Comparison of ENCODE assay signal across 8 mouse cellular contexts in genomic region chr17:8592427-8593277, GRCm38 (mm10). TPM values are rescaled to one million over a fixed set of nuclear protein-coding genes. Genes with fewer than 3 reads are reported as not detected.
DNase-seq lines count a peak whose midpoint lies in the region; ATAC-seq and TF ChIP-seq lines count a peak whose summit lies in the region.

No protein-coding gene starts in this region.

- intact Hi-C loops in heart, postnatal 36 days (cut with DNase I), result loop anchor here (1.0 to 5.0 kb wide), 3 partner anchors 65 to 129 kb away; partner anchors contain the start of gene Pde10a

- peaks cover 4% of the 10 kb centered on the region for H3K4me1 ChIP-seq in forebrain, embryonic 16.5 days (replicated peaks; ENCODE audit: control insufficient read depth, insufficient read depth, low read length)
- peaks cover 5% of the 10 kb centered on the region for H3K4me1 ChIP-seq in olfactory bulb, adult 2 months (ENCODE audit: control insufficient read depth, insufficient read depth, low read length)
- H3K4me1 ChIP-seq in thymus, adult 2 months (replicated peaks; ENCODE audit: control insufficient read depth, insufficient read depth, low read length), result peaks cover 7% of the 10 kb centered on the region

- TF ChIP-seq POLR2A in olfactory bulb, adult 2 months (IDR thresholded peaks at IDR 0.05; ENCODE audit: insufficient read depth, low read depth, low read length), result no peak
- no peak for TF ChIP-seq POLR2A in thymus, adult 2 months (IDR thresholded peaks at IDR 0.05; ENCODE audit: control insufficient read depth, extremely low read depth, insufficient read depth, low read length, poor library complexity)

- peak overlapping the region; percentile 63 for H3K4me2 ChIP-seq in forebrain, embryonic 16.5 days (ENCODE audit: low read length)

- 12% methylated on average over 22 of the region's 22 CpGs for WGBS in forebrain, embryonic 16.5 days
- WGBS in olfactory bulb, adult 2 months, result 14% methylated on average over 22 of the region's 22 CpGs
- WGBS in thymus, adult 2 months, result 11% methylated on average over 22 of the region's 22 CpGs

- peak; percentile 84 for ATAC-seq in forebrain, embryonic 16.5 days

- H3K36me3 ChIP-seq in forebrain, embryonic 16.5 days (ENCODE audit: control insufficient read depth, insufficient read depth), result no peaks in the 10 kb centered on the region
- H3K36me3 ChIP-seq in thymus, adult 2 months (ENCODE audit: control insufficient read depth, insufficient read depth, low read length), result no peaks in the 10 kb centered on the region

- H3K9ac ChIP-seq in forebrain, embryonic 16.5 days (replicated peaks; ENCODE audit: low read depth, low read length), result peak overlapping the region; percentile 45; the same call in 1 of the 2 replicates

- H3K4me3 ChIP-seq in forebrain, embryonic 16.5 days (replicated peaks; ENCODE audit: low read length), result peak overlapping the region; percentile 29
- peak overlapping the region; percentile 1; the same call in 1 of the 2 replicates for H3K4me3 ChIP-seq in olfactory bulb, adult 2 months (ENCODE audit: insufficient read depth, low read depth, low read length)
- peak overlapping the region; percentile 22 for H3K4me3 ChIP-seq in thymus, adult 2 months (ENCODE audit: control insufficient read depth, insufficient read depth, low read length)

- no peaks in the 10 kb centered on the region for H3K27me3 ChIP-seq in forebrain, embryonic 16.5 days (replicated peaks; ENCODE audit: control insufficient read depth, insufficient read depth, low read length)
- H3K27me3 ChIP-seq in thymus, adult 2 months (ENCODE audit: control insufficient read depth, insufficient read depth, low read length), result no peaks in the 10 kb centered on the region

- H3K27ac ChIP-seq in forebrain, embryonic 16.5 days (ENCODE audit: low read length), result no peak overlapping the region
- H3K27ac ChIP-seq in olfactory bulb, adult 2 months (ENCODE audit: insufficient read depth, low read depth, low read length), result no peak overlapping the region
- no peak overlapping the region for H3K27ac ChIP-seq in thymus, adult 2 months (ENCODE audit: control insufficient read depth, insufficient read depth, low read length)

- peak; percentile 81 for TF ChIP-seq CTCF in olfactory bulb, adult 2 months (IDR thresholded peaks at IDR 0.05; ENCODE audit: insufficient read depth, low read depth, low read length)
- TF ChIP-seq CTCF in thymus, adult 2 months (IDR thresholded peaks at IDR 0.05; ENCODE audit: borderline replicate concordance, control insufficient read depth, extremely low read depth, insufficient read depth, low read length, poor library complexity), result peak; percentile 42; the same call in 1 of the 2 replicates

- no peaks in the 10 kb centered on the region for H3K9me3 ChIP-seq in forebrain, embryonic 16.5 days (ENCODE audit: control insufficient read depth, low read length)

- peak; percentile 61 to 67 for DNase-seq in CD8-positive naive resting alpha-beta T cell, adult 2 months (ENCODE audit: low read depth in 2 of 2, low spot score in 2 of 2)
- peak; percentile 86 for DNase-seq in cerebellum, adult 11 months
- peak; percentile 73 for DNase-seq in heart, postnatal 36 days
- peak; percentile 81 for DNase-seq in layer of hippocampus, adult 11-12 months (ENCODE audit: low spot score)
- DNase-seq in lung, adult 18-20 months, result peak; percentile 15 to 39
- DNase-seq in thymus, adult 2 months, result peak; percentile 84

RNA-seq across cellular contexts. Expression of gene Gm17087, which starts 25.9 kb away (rescaled TPM):
- polyA plus RNA-seq in forebrain, embryonic 16.5 days (2015; fragmentation: Nextera tagmentation; extraction: Ambion mirVana), result not detected in 2 replicates
- not detected for total RNA-seq in heart, postnatal 36 days (2021)
- polyA plus RNA-seq in olfactory bulb, adult 2 months (2012; ENCODE audit: insufficient read depth, insufficient read length, low replicate concordance, missing spikeins), result not detected in 2 replicates
- not detected in 2 replicates for polyA plus RNA-seq in thymus, adult 2 months (2012; rRNA removed)

Comparison
In these comparisons a context has a peak if more than half of its experiments do, and no peak if none do; other contexts are left out.
1. DNase-seq: peak in every context shown above with its lines; median percentile 86 in cerebellum, adult 11 months; 84 in thymus, adult 2 months; 81 in layer of hippocampus, adult 11-12 months; 73 in heart, postnatal 36 days; 64 in CD8-positive naive resting alpha-beta T cell, adult 2 months; 27 in lung, adult 18-20 months.